Mouse (Mus musculus): ENCODE measurements at regions not wholly inside any gene's neighbourhood (a gene's known extent, or its start where the extent isn't known, plus 50 kb on each side); places are given as distances from the start of the nearest gene placed in this dataset.

DNA sequence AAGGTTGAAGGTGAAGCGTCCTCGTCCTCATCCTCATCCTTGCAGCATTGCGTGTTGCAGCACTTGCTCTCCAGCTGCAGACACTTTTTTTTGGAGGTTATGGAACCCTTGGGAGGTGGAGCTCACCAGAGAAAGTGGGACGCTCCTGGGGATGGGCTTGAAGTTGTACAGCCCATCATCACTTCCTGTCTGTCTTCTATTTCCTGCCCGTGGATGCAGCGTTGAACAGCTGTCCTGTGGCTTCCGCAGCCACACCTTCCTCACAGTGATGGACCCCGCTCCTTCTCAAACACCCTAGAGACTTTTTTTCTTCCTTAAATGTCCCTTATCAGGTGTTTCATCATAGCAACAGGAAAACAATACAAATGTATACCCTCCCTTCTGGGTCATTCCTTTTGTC lies 171.5 kb upstream of the Sdk2 start:
- no peak for TF ChIP-seq GATA1 (IDR thresholded peaks at IDR 0.05; ENCODE audit: low read length)
- no peak for TF ChIP-seq TAL1 (IDR thresholded peaks at IDR 0.05; ENCODE audit: low read length)

DNA sequence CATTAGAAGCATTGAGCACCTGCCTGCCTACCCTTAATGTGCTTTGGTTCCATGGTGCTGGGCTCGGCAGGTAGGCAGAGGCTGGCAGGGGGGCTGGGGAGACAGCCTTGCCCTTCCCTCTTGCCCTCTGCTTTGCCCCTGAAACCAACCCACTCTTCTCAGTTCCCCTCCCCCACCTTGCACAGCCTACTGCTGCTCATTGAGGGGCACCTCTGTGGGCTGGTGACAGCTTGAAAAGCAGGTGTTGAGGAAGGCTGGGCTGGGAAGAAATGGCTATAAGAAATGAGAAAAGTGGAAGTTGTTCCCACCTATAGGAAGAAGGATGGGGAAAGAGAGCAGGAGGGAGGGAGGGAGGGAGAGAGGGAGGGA lies 167.7 kb upstream of the Sdk2 start:
- TF ChIP-seq GATA1 (IDR thresholded peaks at IDR 0.05; ENCODE audit: low read length) (no peak), TAL1 (IDR thresholded peaks at IDR 0.05; ENCODE audit: low read length) (no peak)

More for the DNA sequence above, 171.5 kb upstream of the Sdk2 start:
- Histone ChIP-seq H3K4me3 (replicated peaks) (no peak overlapping the region), H3K9me3 (ENCODE audit: control insufficient read depth, low read length) (no peaks in the 10 kb centered on the region), H3K27me3 (ENCODE audit: control insufficient read depth) (no peaks in the 10 kb centered on the region), H3K4me1 (ENCODE audit: control insufficient read depth) (no peaks in the 10 kb centered on the region), H3K36me3 (ENCODE audit: control insufficient read depth) (no peaks in the 10 kb centered on the region)

DNA sequence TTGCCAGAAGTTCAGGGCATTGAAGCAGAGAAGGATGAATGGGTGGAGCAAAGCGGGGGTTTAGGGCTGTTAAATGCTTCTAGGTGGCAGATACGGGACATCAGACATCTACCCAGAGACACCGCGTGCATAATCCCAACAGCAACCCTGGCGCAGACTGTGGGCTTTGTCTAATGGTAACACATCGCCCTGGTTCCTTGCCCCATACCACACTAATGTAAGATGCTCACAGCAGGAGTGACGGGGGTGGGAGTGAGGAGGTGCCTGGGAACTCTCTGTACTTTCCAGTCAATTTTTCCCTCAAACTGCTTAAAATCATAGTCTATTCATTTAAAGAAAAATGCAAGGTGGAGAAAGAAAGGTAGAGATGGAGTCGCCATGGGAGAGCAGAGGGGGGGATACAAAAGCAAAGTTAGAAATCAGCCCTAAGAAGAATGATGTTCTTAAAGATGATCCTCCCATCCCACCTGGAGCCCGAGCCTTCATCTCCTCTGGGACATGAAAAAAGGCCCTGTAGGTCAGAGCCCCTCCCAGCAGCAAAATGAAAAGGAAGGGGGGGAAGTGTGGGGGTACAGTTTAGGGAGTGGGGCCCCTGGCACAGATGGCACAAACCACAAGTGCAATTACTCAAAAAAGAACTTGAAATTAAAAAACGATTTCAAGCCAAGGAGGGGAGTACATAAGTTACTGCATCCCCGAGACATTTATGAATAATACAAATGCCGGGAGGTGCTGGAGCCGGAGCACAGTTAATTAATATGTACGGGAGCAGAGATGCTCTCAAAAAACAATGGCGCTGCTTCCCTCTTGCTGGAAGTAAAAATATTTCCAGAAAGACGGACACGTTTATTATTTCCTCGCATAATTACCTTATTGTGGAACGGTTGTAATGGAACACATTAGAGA lies 167.0 kb upstream of the Sdk2 start:
- no peaks in the 10 kb centered on the region for H3K9me3 ChIP-seq (ENCODE audit: control insufficient read depth, low read length)
- no peaks in the 10 kb centered on the region for H3K27me3 ChIP-seq (ENCODE audit: control insufficient read depth)
- no peak for TF ChIP-seq GATA1 (IDR thresholded peaks at IDR 0.05; ENCODE audit: low read length)
- no peak for TF ChIP-seq TAL1 (IDR thresholded peaks at IDR 0.05; ENCODE audit: low read length)
- no peak overlapping the region for H3K4me3 ChIP-seq (replicated peaks)
- no peaks in the 10 kb centered on the region for H3K36me3 ChIP-seq (ENCODE audit: control insufficient read depth)
- H3K4me1 ChIP-seq (ENCODE audit: control insufficient read depth), result no peaks in the 10 kb centered on the region

More for the DNA sequence above, 167.7 kb upstream of the Sdk2 start:
- no peaks in the 10 kb centered on the region for H3K36me3 ChIP-seq (ENCODE audit: control insufficient read depth)
- no peak overlapping the region for H3K4me3 ChIP-seq (replicated peaks)
- H3K27me3 ChIP-seq (ENCODE audit: control insufficient read depth), result no peaks in the 10 kb centered on the region
- no peaks in the 10 kb centered on the region for H3K4me1 ChIP-seq (ENCODE audit: control insufficient read depth)
- H3K9me3 ChIP-seq (ENCODE audit: control insufficient read depth, low read length), result no peaks in the 10 kb centered on the region

DNA sequence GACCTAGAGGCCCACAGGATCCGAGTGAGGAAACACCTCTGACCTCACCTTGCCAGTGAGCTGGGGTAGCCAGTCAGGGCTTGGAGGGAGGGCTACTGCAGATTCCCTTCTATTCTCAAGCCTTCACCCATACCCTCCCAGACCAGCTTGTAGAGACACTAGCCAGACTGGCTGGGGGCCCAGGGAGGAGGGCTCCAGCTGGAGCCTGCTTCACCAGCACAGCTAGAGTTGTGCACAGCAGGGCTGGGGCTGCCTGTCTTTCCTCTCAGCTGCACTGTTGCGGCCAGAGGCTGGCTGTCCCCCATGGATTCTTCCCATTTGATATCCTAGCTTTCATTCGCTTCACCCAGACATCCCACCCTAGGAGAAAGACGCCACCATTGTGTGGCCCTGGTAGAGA lies 165.0 kb upstream of the Sdk2 start:
- TF ChIP-seq GATA1 (IDR thresholded peaks at IDR 0.05; ENCODE audit: low read length), result no peak
- TF ChIP-seq TAL1 (IDR thresholded peaks at IDR 0.05; ENCODE audit: low read length), result no peak
- Histone ChIP-seq H3K9me3 (ENCODE audit: control insufficient read depth, low read length) (no peaks in the 10 kb centered on the region), H3K4me3 (replicated peaks) (no peak overlapping the region)

DNA sequence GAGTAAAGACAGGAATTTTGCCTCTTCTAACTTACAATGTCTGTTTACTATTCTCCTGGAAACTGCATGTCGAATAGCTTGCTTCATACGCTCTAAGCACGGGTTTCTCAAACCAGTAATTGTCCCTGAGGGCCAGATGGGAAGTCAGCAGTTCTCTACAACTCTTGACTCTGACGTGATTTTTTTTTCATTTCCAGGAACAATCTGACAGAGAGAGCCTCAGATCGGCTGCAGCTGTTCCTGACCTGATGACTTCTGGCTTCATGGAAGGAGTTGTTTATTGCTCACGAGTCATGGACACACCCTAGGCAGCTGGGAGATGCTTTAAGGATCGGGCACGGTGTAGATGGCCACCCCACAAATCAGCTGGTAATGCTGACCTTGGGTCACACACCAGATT lies 162.9 kb upstream of the Sdk2 start:
- Histone ChIP-seq H3K4me3 (replicated peaks) (no peak overlapping the region), H3K4me1 (ENCODE audit: control insufficient read depth) (no peaks in the 10 kb centered on the region), H3K9me3 (ENCODE audit: control insufficient read depth, low read length) (no peaks in the 10 kb centered on the region), H3K27me3 (ENCODE audit: control insufficient read depth) (no peaks in the 10 kb centered on the region), H3K36me3 (ENCODE audit: control insufficient read depth) (no peaks in the 10 kb centered on the region)
- no peak for TF ChIP-seq GATA1 (IDR thresholded peaks at IDR 0.05; ENCODE audit: low read length)
- no peak for TF ChIP-seq TAL1 (IDR thresholded peaks at IDR 0.05; ENCODE audit: low read length)

More for the DNA sequence above, 165.0 kb upstream of the Sdk2 start:
- Histone ChIP-seq H3K4me1 (ENCODE audit: control insufficient read depth) (no peaks in the 10 kb centered on the region), H3K27me3 (ENCODE audit: control insufficient read depth) (no peaks in the 10 kb centered on the region), H3K36me3 (ENCODE audit: control insufficient read depth) (no peaks in the 10 kb centered on the region)

DNA sequence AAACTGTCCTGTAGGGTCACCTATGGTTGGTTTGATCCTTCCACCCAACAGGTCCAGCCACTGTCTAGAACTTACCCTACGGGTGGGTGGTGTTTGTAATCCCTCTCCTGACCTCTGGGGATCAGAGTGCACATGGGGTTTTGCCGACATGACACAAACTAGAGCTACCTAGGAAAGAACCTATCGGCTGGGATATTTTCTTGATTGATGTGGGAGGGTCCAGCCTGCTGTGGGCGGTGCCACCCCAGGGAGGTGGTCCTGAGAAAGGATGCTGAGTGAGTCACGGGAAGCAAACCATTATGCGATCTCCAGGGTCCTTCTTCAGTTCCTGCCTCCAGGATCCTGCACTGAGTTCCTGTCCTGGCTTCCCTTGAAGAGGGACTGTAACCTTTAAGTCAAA lies 162.3 kb upstream of the Sdk2 start:
- no peak for TF ChIP-seq GATA1 (IDR thresholded peaks at IDR 0.05; ENCODE audit: low read length)
- no peak for TF ChIP-seq TAL1 (IDR thresholded peaks at IDR 0.05; ENCODE audit: low read length)
- H3K9me3 ChIP-seq (ENCODE audit: control insufficient read depth, low read length), result no peaks in the 10 kb centered on the region
- no peaks in the 10 kb centered on the region for H3K4me1 ChIP-seq (ENCODE audit: control insufficient read depth)
- no peaks in the 10 kb centered on the region for H3K27me3 ChIP-seq (ENCODE audit: control insufficient read depth)
- no peaks in the 10 kb centered on the region for H3K36me3 ChIP-seq (ENCODE audit: control insufficient read depth)
- H3K4me3 ChIP-seq (replicated peaks), result no peak overlapping the region

DNA sequence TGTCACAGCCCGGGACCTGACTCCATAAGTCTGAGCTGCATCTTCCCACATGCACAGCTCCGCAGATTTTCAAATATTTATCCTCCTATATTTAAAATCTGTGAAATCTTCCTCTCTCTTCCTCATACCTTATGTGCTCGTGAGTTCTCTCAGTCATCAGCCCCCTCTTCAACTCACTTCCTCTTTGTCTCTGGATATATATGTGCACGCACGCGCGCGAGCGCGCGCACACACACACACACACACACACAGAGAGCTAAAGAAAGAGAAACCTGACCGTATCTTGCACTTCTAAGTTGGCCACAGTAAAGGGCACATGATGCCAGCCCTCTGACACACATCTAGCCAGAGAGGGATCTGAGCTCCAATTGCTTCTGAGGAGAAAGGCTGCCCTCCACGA lies 159.7 kb upstream of the Sdk2 start:
- H3K4me1 ChIP-seq (ENCODE audit: control insufficient read depth), result no peaks in the 10 kb centered on the region
- peaks cover 2% of the 10 kb centered on the region; the same call in 1 of the 2 replicates for H3K9me3 ChIP-seq (ENCODE audit: control insufficient read depth, low read length)
- TF ChIP-seq TAL1 (IDR thresholded peaks at IDR 0.05; ENCODE audit: low read length) (no peak), GATA1 (IDR thresholded peaks at IDR 0.05; ENCODE audit: low read length) (no peak)
- H3K4me3 ChIP-seq (replicated peaks), result no peak overlapping the region
- no peaks in the 10 kb centered on the region for H3K36me3 ChIP-seq (ENCODE audit: control insufficient read depth)
- no peaks in the 10 kb centered on the region for H3K27me3 ChIP-seq (ENCODE audit: control insufficient read depth)

DNA sequence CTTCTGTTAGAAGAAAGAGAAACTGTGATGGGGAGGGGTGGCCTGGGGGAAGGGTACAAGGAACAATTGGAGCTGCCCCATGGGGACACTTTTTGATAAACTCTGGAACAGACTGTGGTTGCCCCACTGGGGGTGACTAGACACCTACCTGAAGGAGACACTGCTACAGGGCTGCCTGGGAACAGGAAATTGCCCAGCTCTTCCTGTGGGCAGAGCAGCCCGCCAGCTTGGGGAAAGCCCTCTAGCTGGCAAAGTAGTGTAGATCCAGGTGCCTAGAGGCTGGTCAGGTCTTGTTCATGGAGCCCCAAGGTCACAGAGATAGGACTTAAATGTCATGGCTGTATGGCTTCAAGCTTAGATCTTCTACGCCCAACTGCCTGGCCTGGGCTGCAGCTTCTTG lies 157.9 kb upstream of the Sdk2 start:
- Histone ChIP-seq H3K4me3 (replicated peaks) (no peak overlapping the region), H3K36me3 (ENCODE audit: control insufficient read depth) (no peaks in the 10 kb centered on the region), H3K9me3 (ENCODE audit: control insufficient read depth, low read length) (peaks cover 2% of the 10 kb centered on the region; the same call in 1 of the 2 replicates), H3K4me1 (ENCODE audit: control insufficient read depth) (no peaks in the 10 kb centered on the region), H3K27me3 (ENCODE audit: control insufficient read depth) (no peaks in the 10 kb centered on the region)
- TF ChIP-seq GATA1 (IDR thresholded peaks at IDR 0.05; ENCODE audit: low read length) (no peak), TAL1 (IDR thresholded peaks at IDR 0.05; ENCODE audit: low read length) (no peak)

DNA sequence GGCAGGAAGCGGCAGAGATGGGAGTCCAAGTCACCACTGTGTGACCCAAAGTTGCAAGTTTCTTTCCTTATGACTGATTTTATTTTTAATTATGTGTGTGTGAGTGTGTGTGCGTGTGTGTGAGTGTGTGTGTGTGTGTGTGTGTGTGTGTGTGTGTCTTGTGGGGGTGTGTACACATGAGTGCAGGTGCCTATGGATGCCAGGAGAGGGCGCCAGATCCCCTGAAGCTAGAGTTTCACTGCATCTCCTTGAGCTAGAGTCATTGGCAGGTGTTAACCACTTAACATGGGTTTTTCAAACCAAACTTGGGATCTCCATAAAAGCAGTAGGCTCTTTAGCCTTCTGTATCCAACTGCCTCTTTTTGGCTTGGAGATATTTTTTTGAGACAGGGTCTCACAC lies 156.2 kb upstream of the Sdk2 start:
- peaks cover 2% of the 10 kb centered on the region; the same call in 1 of the 2 replicates for H3K9me3 ChIP-seq (ENCODE audit: control insufficient read depth, low read length)
- H3K4me1 ChIP-seq (ENCODE audit: control insufficient read depth), result no peaks in the 10 kb centered on the region
- TF ChIP-seq TAL1 (IDR thresholded peaks at IDR 0.05; ENCODE audit: low read length) (no peak), GATA1 (IDR thresholded peaks at IDR 0.05; ENCODE audit: low read length) (no peak)
- H3K36me3 ChIP-seq (ENCODE audit: control insufficient read depth), result no peaks in the 10 kb centered on the region
- H3K4me3 ChIP-seq (replicated peaks), result no peak overlapping the region
- no peaks in the 10 kb centered on the region; the same call in 1 of the 2 replicates for H3K27me3 ChIP-seq (ENCODE audit: control insufficient read depth)
